Mouse (Mus musculus) cerebellum, adult 18-20 months (tissue): ENCODE measurements around the gene Dcdc2a.

ENCODE experiments used
- DNase-seq, 2 experiments: peaks; one replicate each; pipeline ENCODE4 v3.0.0; 2021

Dcdc2a gene

GRCm38 (mm10) chr13:25055873-25056667 is at the start of gene Dcdc2a:
Dcdc2a (plus strand) TSS chr13:25056004.
- DNase-seq = peak in 1 of 2 experiments; percentile 12

- peak; percentile 51 to 54 for DNase-seq
These were observed 48.7 kb upstream of the Dcdc2a start for GRCm38 (mm10) chr13:25007115-25007514.

- no peak for DNase-seq
These were observed 37.5 kb upstream of the Dcdc2a start for GRCm38 (mm10) chr13:25018316-25018715.

- peak; percentile 87 to 93 for DNase-seq
These were observed 35.8 kb upstream of the Dcdc2a start, which contains the start of gene Mrs2 for GRCm38 (mm10) chr13:25019793-25020539. Mrs2 (minus strand) TSS chr13:25020379.

GRCm38 (mm10) chr13:25020540-25020892 is 35.3 kb upstream of the Dcdc2a start:
- no peak for DNase-seq

GRCm38 (mm10) chr13:25022386-25022785 is 33.4 kb upstream of the Dcdc2a start:
- DNase-seq = no peak

GRCm38 (mm10) chr13:25023129-25023528 is 32.7 kb upstream of the Dcdc2a start:
- no peak for DNase-seq

GRCm38 (mm10) chr13:25024655-25025054 is 31.1 kb upstream of the Dcdc2a start:
- peak in 1 of 2 experiments; percentile 26 for DNase-seq

- no peak for DNase-seq
These were observed 29.2 kb upstream of the Dcdc2a start for GRCm38 (mm10) chr13:25026409-25027113.

GRCm38 (mm10) chr13:25027114-25027425 is 28.7 kb upstream of the Dcdc2a start:
- no peak for DNase-seq

GRCm38 (mm10) chr13:25039488-25039887 is 16.3 kb upstream of the Dcdc2a start:
- DNase-seq = no peak

GRCm38 (mm10) chr13:25052671-25053070 is 3.1 kb upstream of the Dcdc2a start:
- DNase-seq = no peak

- DNase-seq = peak; percentile 33 to 34
These were observed 671 bp upstream of the Dcdc2a start for GRCm38 (mm10) chr13:25055111-25055554.

GRCm38 (mm10) chr13:25066659-25067058 is 10.9 kb downstream of the Dcdc2a start:
- DNase-seq = no peak

- DNase-seq = no peak
These were observed 11.4 kb downstream of the Dcdc2a start for GRCm38 (mm10) chr13:25067183-25067582.

- no peak for DNase-seq
These were observed 14.0 kb downstream of the Dcdc2a start for GRCm38 (mm10) chr13:25069765-25070164.

- DNase-seq = no peak
These were observed 15.0 kb downstream of the Dcdc2a start for GRCm38 (mm10) chr13:25070791-25071190.

GRCm38 (mm10) chr13:25077262-25077661 is 21.5 kb downstream of the Dcdc2a start:
- no peak for DNase-seq

GRCm38 (mm10) chr13:25083144-25083572 is 27.4 kb downstream of the Dcdc2a start:
- DNase-seq = no peak

- DNase-seq = no peak
These were observed 29.3 kb downstream of the Dcdc2a start for GRCm38 (mm10) chr13:25085147-25085546.

GRCm38 (mm10) chr13:25091347-25091746 is 35.5 kb downstream of the Dcdc2a start:
- no peak for DNase-seq

- no peak for DNase-seq
These were observed 38.0 kb downstream of the Dcdc2a start for GRCm38 (mm10) chr13:25093776-25094175.

- no peak for DNase-seq
These were observed 38.6 kb downstream of the Dcdc2a start for GRCm38 (mm10) chr13:25094381-25094780.
